Mouse (Mus musculus): ENCODE data around the gene Cts7.

Cts7 gene

DNA sequence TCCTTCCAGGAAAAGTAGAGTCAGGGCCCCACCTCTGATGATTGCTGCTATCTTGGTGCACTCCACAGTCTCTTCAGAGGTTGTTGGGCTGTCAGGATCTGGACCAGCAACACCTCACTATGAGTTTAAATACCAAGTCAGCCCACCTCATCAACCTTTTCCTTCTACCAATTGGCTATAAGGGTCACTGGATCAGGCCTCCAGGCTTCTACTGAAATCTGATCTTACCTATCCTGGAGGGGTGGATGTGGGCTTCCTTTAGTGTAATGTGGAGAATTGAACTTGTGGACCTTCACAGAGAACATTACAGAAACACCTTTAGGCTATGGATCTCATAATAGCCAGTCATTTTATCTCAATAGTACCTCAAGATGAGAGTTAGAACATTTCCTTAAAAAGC is at the start of gene Cts7:
Gene Cts7, minus strand, starts transcription at position 101 of the 400 bp plus-strand sequence.
- no peak for DNase-seq
